Mouse (Mus musculus): ENCODE data around the gene Rab1a.

GRCm38 (mm10) chr11:20202299-20203011 is 1.2 kb downstream of the Rab1a start:
- TF ChIP-seq CTCF (IDR thresholded peaks at IDR 0.05; ENCODE audit: extremely low read depth, insufficient read depth, low read length) = no peak
- no peak for TF ChIP-seq POLR2A (IDR thresholded peaks at IDR 0.05; ENCODE audit: extremely low read depth, insufficient read depth, low read length)

All from cortical plate, adult 2 months (tissue).